Mouse (Mus musculus): Measurements from ENCODE around the gene 6720489N17Rik. TPM values are rescaled to one million over a fixed set of nuclear protein-coding genes. Genes with fewer than 3 reads are reported as not detected.
"Not testable (repeated sequence)": the region's sequence is repeated elsewhere in the genome, so short reads cannot be mapped to it uniquely, and the experiment has no call there.

Gene 6720489N17Rik
- polyA plus RNA-seq (2015; fragmentation: Nextera tagmentation; extraction: Ambion mirVana): 6.4 and 7.4 TPM in 2 replicates

DNA sequence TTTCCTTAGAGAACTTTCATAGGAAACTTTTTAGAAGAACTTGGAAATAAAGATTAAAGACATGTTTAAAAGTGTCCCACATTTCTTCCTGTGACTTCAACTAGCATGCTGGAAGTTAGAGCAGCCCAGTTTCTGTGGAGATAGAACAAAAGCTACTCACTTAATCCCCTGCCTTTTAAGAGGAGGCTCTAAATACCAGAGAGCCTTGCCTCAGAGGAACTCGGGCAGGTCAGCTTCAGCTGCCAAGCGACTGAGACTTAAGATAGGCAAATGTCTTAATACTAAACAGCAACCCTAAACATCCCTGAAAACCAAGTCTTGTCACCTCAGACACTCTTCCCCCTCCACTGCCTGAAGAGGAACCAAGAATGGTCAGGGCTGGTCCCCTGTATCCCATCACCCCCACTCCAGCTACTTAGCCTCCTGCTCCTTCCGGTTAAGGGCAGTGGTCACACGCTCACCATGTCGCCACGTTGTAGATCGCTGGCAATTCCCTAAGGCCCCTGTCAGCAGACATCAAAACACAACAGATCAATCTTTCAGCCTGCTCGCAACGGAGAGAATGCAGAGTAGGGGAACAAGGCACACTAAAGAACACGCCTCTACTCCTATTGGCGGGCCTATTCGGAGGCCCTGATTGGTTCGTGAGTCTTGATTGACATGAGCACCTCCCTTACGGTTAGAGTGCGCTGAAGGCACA is at the start of gene 6720489N17Rik:
6720489N17Rik (minus strand) TSS at position 606 of the 700 bp plus-strand sequence.
- ATAC-seq (ENCODE audit: extremely low read depth, insufficient number of reproducible peaks, low FRiP score, low TSS enrichment): peak; percentile 92

DNA sequence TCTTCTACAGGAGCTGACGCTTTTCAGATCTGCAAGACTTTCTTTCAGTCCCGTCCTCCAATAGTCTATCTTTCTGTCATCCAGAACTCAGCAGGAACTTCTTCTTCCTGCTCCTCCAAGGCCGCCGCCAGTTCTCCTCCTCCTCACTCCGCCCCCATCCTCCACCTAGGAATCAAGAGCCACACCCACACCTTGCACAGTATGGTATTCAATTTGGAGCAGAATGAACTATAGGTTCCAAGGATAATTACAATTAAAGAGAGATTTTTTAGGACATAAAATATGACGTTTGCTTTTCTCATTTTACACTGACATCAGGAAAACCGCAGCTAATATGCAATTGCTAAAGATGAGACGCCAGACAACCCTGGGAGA is 29.4 kb upstream of the 6720489N17Rik start:
- 30% methylated on average over 8 of the region's 8 CpGs for WGBS
- H3K9ac ChIP-seq: peak overlapping the region; percentile 83
- ATAC-seq (ENCODE audit: extremely low read depth, insufficient number of reproducible peaks, low FRiP score, low TSS enrichment): no peak

More for the DNA sequence above, at the start of gene 6720489N17Rik:
- H3K9me3 ChIP-seq; H3K36me3 ChIP-seq; H3K4me1 ChIP-seq; H3K27me3 ChIP-seq (replicated peaks): not testable (repeated sequence)
- peak within 1 kb of the TSS; percentile 61 for H3K4me3 ChIP-seq
- H3K27ac ChIP-seq (replicated peaks): 0 out of 2 replicates have a peak within 1 kb of the TSS, but pooled peaks have one; percentile 48
- peak within 1 kb of the TSS; percentile 68 for H3K4me2 ChIP-seq
- WGBS: 1% methylated on average over 15 of the region's 15 CpGs
- H3K9ac ChIP-seq: peak within 1 kb of the TSS; percentile 81

DNA sequence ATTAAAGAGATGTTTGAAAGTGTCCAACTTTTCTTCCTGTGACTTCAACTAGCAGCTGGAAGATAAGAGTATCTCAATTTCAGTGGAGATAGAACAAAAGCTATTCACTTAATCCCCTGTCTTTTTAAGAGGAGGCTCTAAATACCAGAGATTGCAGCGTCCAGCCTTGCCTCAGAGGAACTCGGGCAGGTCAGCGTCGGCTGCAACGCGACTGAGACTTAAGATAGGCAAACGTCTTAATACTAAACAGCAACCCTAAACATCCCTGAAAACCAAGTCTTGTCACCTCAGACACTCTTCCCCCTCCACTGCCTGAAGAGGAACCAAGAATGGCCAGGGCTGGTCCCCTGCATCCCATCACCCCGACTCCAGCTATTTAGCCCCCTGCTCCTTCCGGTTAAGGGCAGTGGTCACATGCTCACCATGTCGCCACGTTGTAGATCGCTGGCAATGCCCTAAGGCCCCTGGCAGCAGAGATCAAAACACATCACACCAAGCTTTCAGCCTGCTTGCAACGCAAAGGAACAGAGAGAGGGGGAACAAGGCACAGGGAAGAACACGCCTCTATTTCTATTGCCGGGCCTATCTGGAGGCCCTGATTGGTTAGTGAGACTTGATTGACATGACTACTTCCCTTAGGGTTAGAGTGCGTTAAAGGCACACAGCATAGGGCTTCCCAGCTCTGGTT is 28.8 kb upstream of the 6720489N17Rik start:
- under 1% methylated on average over 16 of the region's 16 CpGs for WGBS

More for the DNA sequence above, 29.4 kb upstream of the 6720489N17Rik start:
- Histone ChIP-seq H3K27ac (replicated peaks) (no peak overlapping the region), H3K36me3 (peaks cover 11% of the 10 kb centered on the region), H3K4me3 (peak overlapping the region; percentile 64), H3K27me3 (replicated peaks) (no peaks in the 10 kb centered on the region), H3K4me2 (peak overlapping the region; percentile 65), H3K4me1 (no peaks in the 10 kb centered on the region; the same call in 1 of the 2 replicates), H3K9me3 (no peaks in the 10 kb centered on the region)

DNA sequence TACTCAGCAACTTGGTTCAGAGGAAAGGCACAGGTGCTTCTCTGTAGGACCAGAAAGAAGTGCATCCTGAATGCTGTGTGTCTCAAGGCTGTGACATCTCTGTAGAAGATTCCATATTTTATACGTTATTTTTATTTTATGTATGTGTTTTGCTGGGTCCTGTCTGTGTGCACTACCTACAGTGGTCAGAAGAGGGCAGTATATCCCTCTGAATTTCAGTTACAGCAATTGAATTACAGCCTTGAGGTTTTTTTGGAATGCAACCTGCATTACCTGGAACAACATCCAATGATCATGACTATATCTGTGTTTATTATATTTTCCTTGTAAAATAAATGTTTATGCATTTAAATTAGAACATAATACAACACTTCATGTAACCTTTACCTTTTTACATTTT is 3.1 kb upstream of the 6720489N17Rik start:
- ATAC-seq (ENCODE audit: extremely low read depth, insufficient number of reproducible peaks, low FRiP score, low TSS enrichment); H3K4me3 ChIP-seq; H3K36me3 ChIP-seq; H3K4me1 ChIP-seq; H3K9ac ChIP-seq; H3K27ac ChIP-seq (replicated peaks); H3K4me2 ChIP-seq; H3K27me3 ChIP-seq (replicated peaks); H3K9me3 ChIP-seq: not testable (repeated sequence)
- WGBS: 47% methylated on average over 1 of the region's 1 CpGs

More for the DNA sequence above, 28.8 kb upstream of the 6720489N17Rik start:
- Histone ChIP-seq H3K27ac (replicated peaks) (peak overlapping the region; percentile 36; the same call in 1 of the 2 replicates), H3K4me3 (peak overlapping the region; percentile 64), H3K36me3 (peaks cover 11% of the 10 kb centered on the region), H3K4me2 (peak overlapping the region; percentile 65), H3K9ac (peak overlapping the region; percentile 83)
- H3K4me1 ChIP-seq; H3K27me3 ChIP-seq (replicated peaks); H3K9me3 ChIP-seq: not testable (repeated sequence)
- peak; percentile 61; the same call in 1 of the 2 replicates for ATAC-seq (ENCODE audit: extremely low read depth, insufficient number of reproducible peaks, low FRiP score, low TSS enrichment)

DNA sequence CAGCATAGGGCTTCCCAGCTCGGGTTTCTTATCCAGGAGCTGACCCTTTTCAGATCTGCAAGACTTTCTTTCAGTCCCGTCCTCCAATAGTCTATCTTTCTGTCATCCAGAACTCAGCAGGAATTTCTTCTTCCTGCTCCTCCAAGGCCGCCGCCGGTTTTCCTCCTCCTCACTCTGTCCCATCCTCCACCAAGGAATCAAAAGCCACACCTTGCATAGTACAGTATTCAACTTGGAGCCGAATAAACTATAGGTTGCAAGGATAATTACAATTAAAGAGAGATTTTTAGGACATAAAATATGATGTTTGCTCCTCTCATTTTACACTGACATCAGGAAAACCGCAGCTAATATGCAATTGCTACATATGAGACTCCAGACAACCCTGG is 289 bp upstream of the 6720489N17Rik start:
- not testable (repeated sequence) for H3K27me3 ChIP-seq (replicated peaks); H3K27ac ChIP-seq (replicated peaks); H3K36me3 ChIP-seq; ATAC-seq (ENCODE audit: extremely low read depth, insufficient number of reproducible peaks, low FRiP score, low TSS enrichment); H3K9me3 ChIP-seq; H3K4me1 ChIP-seq
- H3K4me2 ChIP-seq: peak overlapping the region; percentile 68
- peak overlapping the region; percentile 81; the same call in 1 of the 2 replicates for H3K9ac ChIP-seq
- WGBS: 4% methylated on average over 7 of the region's 7 CpGs
- H3K4me3 ChIP-seq: peak overlapping the region; percentile 61

DNA sequence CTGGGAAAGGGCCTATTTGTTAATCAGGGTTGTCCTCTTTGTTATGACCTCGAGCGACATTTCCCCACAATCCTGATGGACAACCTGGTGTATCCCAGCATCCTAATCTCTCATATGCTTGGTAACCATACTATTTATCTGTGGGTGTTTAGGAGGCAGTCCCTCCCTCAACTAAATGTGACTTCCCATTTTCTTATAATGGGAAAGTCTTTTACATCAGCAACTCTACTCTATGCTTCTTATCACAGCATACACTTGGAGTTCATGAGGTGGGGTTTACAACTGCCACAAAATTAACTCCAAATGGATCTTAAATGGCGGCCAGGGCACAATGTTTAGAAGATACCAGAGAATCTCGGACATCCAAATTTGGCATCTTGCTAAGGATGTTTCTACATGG is 6.5 kb downstream of the 6720489N17Rik start:
- not testable (repeated sequence) for H3K27me3 ChIP-seq (replicated peaks); H3K4me2 ChIP-seq; H3K4me1 ChIP-seq; H3K27ac ChIP-seq (replicated peaks); ATAC-seq (ENCODE audit: extremely low read depth, insufficient number of reproducible peaks, low FRiP score, low TSS enrichment); H3K9me3 ChIP-seq; H3K4me3 ChIP-seq; H3K9ac ChIP-seq; H3K36me3 ChIP-seq
- 81% methylated on average over 4 of the region's 4 CpGs for WGBS

DNA sequence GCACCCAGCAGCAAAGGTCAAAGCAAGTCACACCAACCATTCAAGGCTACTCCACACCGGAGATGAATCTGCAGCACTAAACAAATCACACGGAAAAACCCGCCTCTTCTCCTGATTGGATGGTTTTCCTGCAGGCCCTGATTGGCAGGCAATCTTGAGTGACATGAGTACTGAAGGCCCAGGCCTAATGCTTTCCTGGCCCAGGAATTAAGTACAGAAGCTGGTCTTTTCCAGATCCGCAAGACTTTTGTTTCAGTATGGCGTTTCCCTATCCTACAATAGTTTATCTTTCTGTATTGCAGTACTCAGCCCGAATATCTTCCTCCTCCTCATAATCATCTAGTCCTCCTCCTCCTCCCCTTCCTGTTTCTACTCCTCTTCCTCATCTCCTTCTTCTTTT is 52.9 kb downstream of the 6720489N17Rik start, which contains the start of gene Zfp934:
Zfp934 (minus strand) TSS at position 101 of the 400 bp plus-strand sequence.
- H3K9me3 ChIP-seq; H3K36me3 ChIP-seq; ATAC-seq (ENCODE audit: extremely low read depth, insufficient number of reproducible peaks, low FRiP score, low TSS enrichment); H3K27me3 ChIP-seq (replicated peaks); H3K4me2 ChIP-seq; H3K9ac ChIP-seq; H3K4me1 ChIP-seq; H3K4me3 ChIP-seq; H3K27ac ChIP-seq (replicated peaks): not testable (repeated sequence)
- WGBS: 87% methylated on average over 3 of the region's 6 CpGs

DNA sequence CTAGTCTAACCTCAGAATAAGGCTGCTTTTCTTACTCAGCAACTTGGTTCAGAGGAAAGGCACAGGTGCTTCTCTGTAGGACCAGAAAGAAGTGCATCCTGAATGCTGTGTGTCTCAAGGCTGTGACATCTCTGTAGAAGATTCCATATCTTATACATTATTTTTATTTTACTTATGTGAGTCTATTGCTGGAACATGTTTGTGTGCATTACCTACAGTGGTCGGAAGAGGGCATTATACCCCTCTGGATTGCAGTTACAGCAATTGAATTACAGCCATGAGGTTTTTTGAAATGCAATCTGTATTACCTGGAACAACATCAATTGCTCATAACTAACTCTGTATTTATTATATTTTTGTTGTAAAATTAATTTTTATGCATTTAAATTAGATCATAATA is 62.3 kb downstream of the 6720489N17Rik start:
- H3K27ac ChIP-seq (replicated peaks); H3K4me2 ChIP-seq; H3K9me3 ChIP-seq; ATAC-seq (ENCODE audit: extremely low read depth, insufficient number of reproducible peaks, low FRiP score, low TSS enrichment); H3K27me3 ChIP-seq (replicated peaks); H3K9ac ChIP-seq; H3K36me3 ChIP-seq; H3K4me3 ChIP-seq; H3K4me1 ChIP-seq: not testable (repeated sequence)
- WGBS: 7% methylated on average over 1 of the region's 1 CpGs

DNA sequence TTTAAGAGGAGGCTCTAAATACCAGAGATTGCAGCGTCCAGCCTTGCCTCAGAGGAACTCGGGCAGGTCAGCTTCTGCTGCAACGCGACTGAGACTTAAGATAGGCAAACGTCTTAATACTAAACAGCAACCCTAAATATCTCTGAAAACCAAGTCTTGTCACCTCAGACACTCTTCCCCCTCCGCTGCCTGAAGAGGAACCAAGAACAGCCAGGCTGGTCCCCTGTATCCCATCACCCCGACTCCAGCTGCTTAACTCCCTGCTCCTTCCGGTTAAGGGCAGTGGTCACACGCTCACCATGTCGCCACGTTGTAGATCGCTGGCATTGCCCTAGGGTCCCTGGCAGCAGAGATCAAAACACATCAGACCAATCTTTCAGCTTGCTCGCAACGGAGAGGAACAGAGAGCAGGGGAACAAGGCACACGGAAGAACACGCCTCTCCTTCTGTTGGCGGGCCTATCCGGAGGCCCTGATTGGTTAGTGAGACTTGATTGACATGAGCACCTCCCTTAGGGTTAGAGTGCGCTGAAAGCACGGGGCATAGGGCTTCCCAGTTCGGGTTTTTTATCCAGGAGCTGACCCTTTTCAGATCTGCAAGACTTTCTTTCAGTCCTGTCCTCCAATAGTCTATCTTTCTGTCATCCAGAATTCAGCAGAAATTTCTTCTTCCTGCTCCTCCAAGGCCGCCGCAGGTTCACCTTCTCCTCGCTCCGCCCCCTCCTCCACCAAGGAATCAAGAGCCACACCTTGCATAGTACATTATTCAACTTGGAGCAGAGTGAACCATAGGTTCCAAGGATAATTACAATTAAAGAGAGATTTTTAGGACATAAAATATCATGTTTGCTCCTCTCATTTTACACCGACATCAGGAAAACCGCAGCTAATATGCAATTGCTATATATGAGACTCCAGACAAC is 65.5 kb downstream of the 6720489N17Rik start, which contains the start of gene Zfp935:
Zfp935 (minus strand) TSS at position 323 of the 922 bp plus-strand sequence.
- not testable (repeated sequence) for H3K4me1 ChIP-seq; ATAC-seq (ENCODE audit: extremely low read depth, insufficient number of reproducible peaks, low FRiP score, low TSS enrichment); H3K9me3 ChIP-seq; H3K27me3 ChIP-seq (replicated peaks)
- 5% methylated on average over 27 of the region's 27 CpGs for WGBS
- 0 out of 2 replicates have a peak within 1 kb of the TSS, but pooled peaks have one; percentile 39 for H3K27ac ChIP-seq (replicated peaks)
- peak within 1 kb of the TSS; percentile 63 for H3K4me2 ChIP-seq
- peaks cover 19% of the 10 kb centered on the region for H3K36me3 ChIP-seq
- peak within 1 kb of the TSS; percentile 81 for H3K9ac ChIP-seq
- H3K4me3 ChIP-seq: peak within 1 kb of the TSS; percentile 61

Measured in heart, embryonic 13.5 days (tissue).